Mouse (Mus musculus) myocyte (in vitro differentiated cells): Measurements from ENCODE around the gene Notch4. TPM values are rescaled to one million over a fixed set of nuclear protein-coding genes. Genes with fewer than 3 reads are reported as not detected.
"Not testable (repeated sequence)": the region's sequence is repeated elsewhere in the genome, so short reads cannot be mapped to it uniquely, and the experiment has no call there.

Experiments
- H3K27me3 ChIP-seq: one replicate; pipeline ENCODE4 v1.6.1; 2011; ENCODE audit not compliant: control insufficient read depth, insufficient read depth, insufficient read length
- H3K36me3 ChIP-seq: one replicate; pipeline ENCODE4 v1.6.1; 2011; ENCODE audit not compliant: control insufficient read depth, insufficient read depth
- H3K4me2 ChIP-seq: one replicate; pipeline ENCODE4 v1.6.1; 2011; ENCODE audit warnings: low read depth, control low read depth
- H3K4me3 ChIP-seq: one replicate; pipeline ENCODE4 v1.5.1; 2011; ENCODE audit warnings: mild to moderate bottlenecking, control low read depth, moderate library complexity
- H3K79me2 ChIP-seq: one replicate; pipeline ENCODE4 v1.6.1; 2011; ENCODE audit not compliant: control insufficient read depth, insufficient read depth
- H3ac ChIP-seq: one replicate; pipeline ENCODE4 v1.6.1; 2011; ENCODE audit not compliant: control insufficient read depth, insufficient read length
- CEBPB ChIP-seq: IDR thresholded peaks from 2 replicates; pipeline ENCODE4 v1.6.1; 2011; ENCODE audit warnings: mild to moderate bottlenecking, moderate library complexity; ENCODE audit not compliant: poor library complexity, insufficient read depth, severe bottlenecking
- E2F4 ChIP-seq: IDR thresholded peaks from one replicate; pipeline ENCODE4 v1.6.1; 2011; ENCODE audit warnings: mild to moderate bottlenecking, control low read depth, moderate library complexity; ENCODE audit not compliant: insufficient read depth
- MAX ChIP-seq: IDR thresholded peaks from one replicate; pipeline ENCODE4 v1.6.1; 2011; ENCODE audit warnings: low read depth, mild to moderate bottlenecking, control low read depth
- MYOD1 ChIP-seq, 3 experiments: IDR thresholded peaks; one replicate each; pipeline ENCODE4 v1.6.1; 2011; ENCODE audit warnings: control low read depth in 2 of 3, low read depth in 2 of 3, mild to moderate bottlenecking in 2 of 3, moderate library complexity in 1 of 3; ENCODE audit not compliant: insufficient read length in 2 of 3, control insufficient read depth in 1 of 3
- MYOG ChIP-seq, 3 experiments: IDR thresholded peaks; one replicate each; pipeline ENCODE4 v1.6.1; 2011; ENCODE audit warnings: control low read depth in 2 of 3, low read depth in 2 of 3, mild to moderate bottlenecking in 2 of 3; ENCODE audit not compliant: insufficient read length in 2 of 3, control insufficient read depth in 1 of 3, insufficient read depth in 1 of 3
- POLR2A ChIP-seq: IDR thresholded peaks from one replicate; pipeline ENCODE4 v1.6.1; 2011; ENCODE audit warnings: low read depth, mild to moderate bottlenecking, control low read depth, moderate library complexity; ENCODE audit not compliant: insufficient read length
- POLR2AphosphoS2 ChIP-seq: IDR thresholded peaks from one replicate; pipeline ENCODE4 v1.6.1; 2011; ENCODE audit warnings: low read depth, control low read depth; ENCODE audit not compliant: insufficient read length
- REST ChIP-seq: IDR thresholded peaks from one replicate; pipeline ENCODE4 v1.6.1; 2011; ENCODE audit warnings: mild to moderate bottlenecking, control low read depth, moderate library complexity; ENCODE audit not compliant: insufficient read depth, insufficient read length
- SRF ChIP-seq: IDR thresholded peaks from one replicate; pipeline ENCODE4 v1.6.1; 2011; ENCODE audit warnings: low read depth; ENCODE audit not compliant: control insufficient read depth, insufficient read length
- TCF12 ChIP-seq: IDR thresholded peaks from one replicate; pipeline ENCODE4 v1.6.1; 2011; ENCODE audit warnings: mild to moderate bottlenecking, control low read depth; ENCODE audit not compliant: poor library complexity, insufficient read depth, severe bottlenecking
- TCF3 ChIP-seq: IDR thresholded peaks from one replicate; pipeline ENCODE4 v1.6.1; 2011; ENCODE audit warnings: low read depth, control low read depth; ENCODE audit not compliant: insufficient read length
- USF1 ChIP-seq: IDR thresholded peaks from one replicate; pipeline ENCODE4 v1.6.1; 2011; ENCODE audit warnings: low read depth, mild to moderate bottlenecking, control low read depth, moderate library complexity
- polyA plus RNA-seq: library from polyadenylated mRNA; unstranded; fragments of >200 nt; fragmentation: generic; extraction: Trizol; gene quantifications from one replicate; pipeline ENCODE4 v1.2.1, GENCODE M21; 2012; ENCODE audit warnings: missing spikeins

Gene Notch4
- 0.31 TPM for polyA plus RNA-seq

DNA sequence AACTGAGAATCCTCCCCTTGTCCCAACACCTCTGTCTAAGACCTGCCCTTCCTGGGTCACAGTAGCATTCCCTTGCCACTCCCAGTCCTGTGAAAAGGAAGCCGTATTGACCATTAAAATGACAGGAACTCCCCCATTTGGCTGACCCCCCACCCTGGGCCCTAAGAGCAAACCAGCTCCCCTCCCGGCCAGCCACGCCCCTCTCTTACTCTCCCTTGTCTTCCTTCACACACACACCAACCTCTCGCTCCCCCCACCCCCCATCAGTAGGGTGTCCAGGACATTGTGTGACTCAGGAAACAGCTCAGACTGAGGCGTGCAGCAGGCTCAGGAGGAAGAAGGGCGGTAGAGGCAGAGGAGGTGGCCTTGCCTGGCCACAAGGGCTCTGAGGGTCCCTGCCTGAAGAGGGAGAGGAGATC, at the start of gene Notch4:
Gene Notch4, plus strand, starts transcription at position 266 of the 419 bp plus-strand sequence.
- no peaks in the 10 kb centered on the region for H3K36me3 ChIP-seq
- TF ChIP-seq CEBPB: no peak
- no peak for TF ChIP-seq REST
- no peak for TF ChIP-seq POLR2AphosphoS2
- no peak for TF ChIP-seq E2F4
- no peak for TF ChIP-seq SRF
- no peak for TF ChIP-seq USF1
- TF ChIP-seq TCF3: no peak
- no peak for TF ChIP-seq POLR2A
- TF ChIP-seq MYOG (IDR thresholded peaks at IDR 0.05; ENCODE audit: control insufficient read depth in 1 of 3, insufficient read depth in 1 of 3, insufficient read length in 2 of 3, low read depth in 2 of 3): no peak

DNA sequence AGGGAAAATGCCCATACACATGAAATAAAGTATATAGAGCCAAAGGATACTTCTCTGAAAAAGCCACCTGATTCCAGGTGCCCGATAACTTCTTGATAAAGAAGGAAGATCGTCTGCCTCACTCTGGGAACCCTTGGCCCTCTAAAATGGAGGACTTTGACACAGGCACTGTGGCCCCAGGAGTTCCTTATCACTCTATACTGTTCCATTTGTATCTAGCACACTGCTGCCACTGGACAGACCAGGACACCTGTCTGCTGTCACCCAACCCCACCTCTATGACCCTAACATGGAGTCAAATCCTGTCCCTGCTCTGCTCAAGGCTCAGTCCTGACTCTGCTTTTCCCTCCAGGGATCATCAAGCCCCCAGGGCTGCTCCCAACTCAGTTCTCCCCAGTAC, 47.6 kb upstream of the Notch4 start:
- Histone ChIP-seq H3K79me2 (no peaks in the 10 kb centered on the region), H3K4me2 (no peak overlapping the region), H3K4me3 (no peak overlapping the region), H3K36me3 (no peaks in the 10 kb centered on the region), H3ac (no peak overlapping the region), H3K27me3 (peaks cover 6% of the 10 kb centered on the region)
- TF ChIP-seq E2F4: no peak
- no peak for TF ChIP-seq TCF12
- TF ChIP-seq TCF3: no peak
- TF ChIP-seq MYOG (IDR thresholded peaks at IDR 0.05; ENCODE audit: control insufficient read depth in 1 of 3, insufficient read depth in 1 of 3, insufficient read length in 2 of 3, low read depth in 2 of 3): no peak
- no peak for TF ChIP-seq CEBPB
- TF ChIP-seq MYOD1 (IDR thresholded peaks at IDR 0.05; ENCODE audit: control insufficient read depth in 1 of 3, insufficient read length in 2 of 3, low read depth in 2 of 3): no peak
- no peak for TF ChIP-seq USF1
- TF ChIP-seq POLR2AphosphoS2: no peak
- no peak for TF ChIP-seq POLR2A
- TF ChIP-seq REST: no peak
- no peak for TF ChIP-seq MAX
- no peak for TF ChIP-seq SRF

More for the DNA sequence above, at the start of gene Notch4:
- Histone ChIP-seq H3ac (no peak within 1 kb of the TSS), H3K4me3 (no peak within 1 kb of the TSS), H3K4me2 (no peak within 1 kb of the TSS), H3K27me3 (peaks cover 66% of the 10 kb centered on the region), H3K79me2 (no peaks in the 10 kb centered on the region)

DNA sequence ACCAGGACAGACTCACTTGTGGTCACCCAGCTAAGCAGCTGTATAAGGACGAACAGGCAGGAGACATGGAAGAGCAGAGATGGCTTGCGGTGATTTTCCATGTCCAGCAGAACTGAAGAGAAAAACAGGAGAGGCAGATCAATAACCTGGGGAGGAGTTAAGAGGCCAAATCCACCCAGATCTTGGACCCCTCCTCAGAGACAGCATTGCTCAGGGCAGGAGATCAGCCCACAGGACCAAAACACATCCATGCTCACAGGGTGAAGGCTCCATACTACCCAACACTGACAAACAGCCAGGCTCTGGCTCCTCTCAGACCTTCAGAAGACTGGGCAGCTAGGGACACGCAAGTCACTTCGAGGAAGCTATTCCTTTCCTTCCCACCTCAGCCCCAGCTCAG, 46.8 kb upstream of the Notch4 start, which contains the start of gene Btnl6:
Gene Btnl6, minus strand, starts transcription at position 101 of the 400 bp plus-strand sequence.
- H3K36me3 ChIP-seq: no peaks in the 10 kb centered on the region
- H3K27me3 ChIP-seq: peaks cover 6% of the 10 kb centered on the region
- no peak within 1 kb of the TSS for H3K4me3 ChIP-seq
- no peak within 1 kb of the TSS for H3K4me2 ChIP-seq
- no peak within 1 kb of the TSS for H3ac ChIP-seq
- no peaks in the 10 kb centered on the region for H3K79me2 ChIP-seq
- no peak for TF ChIP-seq TCF3
- no peak for TF ChIP-seq POLR2AphosphoS2
- TF ChIP-seq REST: no peak
- no peak for TF ChIP-seq E2F4
- TF ChIP-seq TCF12: no peak
- TF ChIP-seq MYOD1 (IDR thresholded peaks at IDR 0.05; ENCODE audit: control insufficient read depth in 1 of 3, insufficient read length in 2 of 3, low read depth in 2 of 3): no peak
- no peak for TF ChIP-seq MYOG (IDR thresholded peaks at IDR 0.05; ENCODE audit: control insufficient read depth in 1 of 3, insufficient read depth in 1 of 3, insufficient read length in 2 of 3, low read depth in 2 of 3)
- no peak for TF ChIP-seq USF1
- TF ChIP-seq POLR2A: no peak
- TF ChIP-seq MAX: no peak
- no peak for TF ChIP-seq CEBPB
- no peak for TF ChIP-seq SRF

DNA sequence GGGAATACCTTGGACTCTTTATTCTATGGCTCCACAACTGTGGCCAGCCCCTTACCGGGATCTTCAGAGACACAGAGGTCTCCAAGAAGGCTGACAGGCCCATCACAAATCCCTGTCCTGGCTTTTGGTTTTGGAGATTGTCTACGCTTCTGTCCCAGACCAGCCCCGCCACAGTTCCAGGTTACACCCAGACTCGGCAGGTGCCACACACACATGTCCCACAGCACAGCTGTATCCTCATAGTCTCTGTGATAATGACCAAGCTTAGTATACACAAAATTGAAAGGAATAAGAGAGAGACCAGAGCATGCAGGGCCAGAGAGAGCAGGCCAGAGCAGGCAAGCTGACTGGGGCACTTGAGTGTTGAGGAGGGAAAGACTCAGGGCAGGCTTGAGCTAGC, 46.3 kb upstream of the Notch4 start:
- Histone ChIP-seq H3K4me2 (no peak overlapping the region), H3K79me2 (no peaks in the 10 kb centered on the region), H3K36me3 (no peaks in the 10 kb centered on the region), H3K4me3 (no peak overlapping the region), H3ac (no peak overlapping the region), H3K27me3 (peaks cover 6% of the 10 kb centered on the region)
- TF ChIP-seq USF1 (no peak), TCF12 (no peak), POLR2A (no peak), MAX (no peak), E2F4 (no peak), MYOD1 (IDR thresholded peaks at IDR 0.05; ENCODE audit: control insufficient read depth in 1 of 3, insufficient read length in 2 of 3, low read depth in 2 of 3) (no peak), CEBPB (no peak), SRF (no peak), POLR2AphosphoS2 (no peak), MYOG (IDR thresholded peaks at IDR 0.05; ENCODE audit: control insufficient read depth in 1 of 3, insufficient read depth in 1 of 3, insufficient read length in 2 of 3, low read depth in 2 of 3) (no peak), TCF3 (no peak), REST (no peak)

DNA sequence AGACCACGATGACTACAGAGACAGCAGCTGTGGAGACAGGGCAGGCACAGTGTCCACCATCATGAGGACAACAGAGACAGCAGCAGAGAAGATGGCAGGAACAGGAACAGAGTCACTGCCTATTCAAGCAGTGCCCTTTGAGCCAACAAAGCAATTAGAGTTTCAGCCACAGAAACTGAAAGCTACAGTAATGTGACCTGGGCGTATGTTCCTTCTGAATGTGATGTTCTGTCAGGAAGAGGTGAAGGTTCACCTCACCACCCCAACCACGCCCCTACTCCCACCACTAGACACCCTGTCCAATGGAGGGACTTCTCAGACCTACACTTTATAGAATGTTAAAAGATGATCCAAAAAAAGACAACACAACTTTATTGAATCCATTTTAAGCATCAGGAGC, 45.5 kb upstream of the Notch4 start:
- not testable (repeated sequence) for H3K4me2 ChIP-seq, H3ac ChIP-seq, H3K27me3 ChIP-seq, H3K4me3 ChIP-seq, H3K36me3 ChIP-seq, H3K79me2 ChIP-seq
